Mouse (Mus musculus) mature B cell (primary cell): ENCODE measurements around the gene Trhde.

ENCODE experiments used
- in situ Hi-C: fragments of 300-500 bp; cut with MboI; formaldehyde crosslinking; loops from 2 replicates; pipeline ENCODE4 v1.14.3; 2019

Trhde gene

GRCm38 (mm10) chr10:114802161-114802651 is at the start of gene Trhde:
Gene Trhde (minus strand): TSS chr10:114802307.
- in situ Hi-C loops = no loop called here

- in situ Hi-C loops = no loop called here
Measured at GRCm38 (mm10) chr10:114841966-114842365, 39.9 kb upstream of the Trhde start.

DNA sequence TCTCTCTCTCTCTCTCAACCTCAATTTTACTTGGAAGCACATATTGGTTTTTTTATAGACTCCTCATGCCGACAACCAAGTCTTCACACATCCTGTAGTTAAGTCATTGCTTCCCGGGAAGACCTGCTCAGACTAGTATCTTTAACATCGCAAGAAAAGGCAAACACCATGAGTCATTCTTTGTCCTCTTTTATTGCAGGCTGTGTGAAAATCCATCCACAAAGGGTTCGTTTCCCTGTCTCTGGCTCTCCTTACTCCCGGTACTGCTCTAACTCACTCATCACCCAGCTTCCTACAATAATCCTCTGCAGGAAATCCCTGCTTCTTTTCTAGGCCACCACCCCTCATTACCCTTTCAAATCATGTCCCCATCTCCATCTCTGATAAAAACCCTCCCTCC is 39.3 kb upstream of the Trhde start:
- in situ Hi-C loops = no loop called here

- in situ Hi-C loops = no loop called here
Measured at GRCm38 (mm10) chr10:114831313-114831712, 29.2 kb upstream of the Trhde start.

DNA sequence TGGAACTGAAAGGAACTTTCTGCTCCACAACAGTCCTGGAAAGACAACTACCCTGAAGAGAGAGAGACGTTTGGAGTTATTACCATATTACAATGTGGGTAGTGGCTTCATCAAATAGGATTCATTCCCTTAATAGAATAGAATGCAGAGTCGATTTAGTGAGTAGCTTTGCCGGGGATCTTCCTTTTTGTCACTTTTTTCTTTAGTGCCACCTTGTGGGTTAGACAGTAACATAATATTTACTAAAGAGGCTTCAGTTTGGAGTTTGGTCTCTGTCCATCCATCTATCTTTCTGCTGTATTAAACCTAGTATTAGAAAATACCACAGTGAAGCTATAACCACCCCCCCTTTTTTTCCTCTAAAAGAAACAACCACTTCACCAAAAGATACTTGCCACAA is 6.7 kb upstream of the Trhde start:
- in situ Hi-C loops = no loop called here

GRCm38 (mm10) chr10:114805884-114806283 is 3.8 kb upstream of the Trhde start:
- in situ Hi-C loops = no loop called here

DNA sequence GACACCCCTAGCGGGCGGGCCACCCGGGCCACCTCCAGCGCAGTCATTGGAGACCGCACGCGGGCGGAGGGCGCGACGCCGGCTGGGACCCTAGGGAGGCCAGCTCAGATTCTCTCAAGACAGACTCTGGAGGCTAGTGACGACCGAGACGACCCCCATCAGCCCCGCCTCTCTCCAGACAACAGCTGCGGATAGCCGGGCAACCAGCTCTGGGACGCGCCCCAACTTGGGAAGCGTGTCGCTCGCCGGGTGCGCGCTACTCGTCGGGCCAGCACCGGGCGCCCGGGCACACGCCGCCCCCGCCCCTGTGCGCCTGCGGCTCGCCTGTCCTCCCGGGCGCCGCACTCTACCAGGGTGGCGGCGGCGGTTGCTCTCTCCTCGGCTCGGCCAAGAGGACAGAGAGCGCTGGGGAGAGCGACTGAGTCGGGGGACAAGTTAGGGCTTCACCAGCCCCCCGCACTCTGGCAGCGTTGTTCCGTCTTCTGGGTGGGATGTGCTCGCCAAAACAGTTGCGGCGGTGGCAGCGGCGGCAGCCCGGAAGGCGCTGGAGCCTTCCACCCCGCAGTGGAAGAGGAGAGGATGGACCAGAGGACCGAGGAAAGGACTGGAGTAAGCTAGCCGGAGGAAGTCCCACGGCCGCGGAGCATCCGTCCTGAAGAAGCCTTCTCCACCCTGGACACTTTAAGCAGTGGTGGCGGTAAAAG is 498 bp downstream of the Trhde start:
- in situ Hi-C loops = no loop called here

DNA sequence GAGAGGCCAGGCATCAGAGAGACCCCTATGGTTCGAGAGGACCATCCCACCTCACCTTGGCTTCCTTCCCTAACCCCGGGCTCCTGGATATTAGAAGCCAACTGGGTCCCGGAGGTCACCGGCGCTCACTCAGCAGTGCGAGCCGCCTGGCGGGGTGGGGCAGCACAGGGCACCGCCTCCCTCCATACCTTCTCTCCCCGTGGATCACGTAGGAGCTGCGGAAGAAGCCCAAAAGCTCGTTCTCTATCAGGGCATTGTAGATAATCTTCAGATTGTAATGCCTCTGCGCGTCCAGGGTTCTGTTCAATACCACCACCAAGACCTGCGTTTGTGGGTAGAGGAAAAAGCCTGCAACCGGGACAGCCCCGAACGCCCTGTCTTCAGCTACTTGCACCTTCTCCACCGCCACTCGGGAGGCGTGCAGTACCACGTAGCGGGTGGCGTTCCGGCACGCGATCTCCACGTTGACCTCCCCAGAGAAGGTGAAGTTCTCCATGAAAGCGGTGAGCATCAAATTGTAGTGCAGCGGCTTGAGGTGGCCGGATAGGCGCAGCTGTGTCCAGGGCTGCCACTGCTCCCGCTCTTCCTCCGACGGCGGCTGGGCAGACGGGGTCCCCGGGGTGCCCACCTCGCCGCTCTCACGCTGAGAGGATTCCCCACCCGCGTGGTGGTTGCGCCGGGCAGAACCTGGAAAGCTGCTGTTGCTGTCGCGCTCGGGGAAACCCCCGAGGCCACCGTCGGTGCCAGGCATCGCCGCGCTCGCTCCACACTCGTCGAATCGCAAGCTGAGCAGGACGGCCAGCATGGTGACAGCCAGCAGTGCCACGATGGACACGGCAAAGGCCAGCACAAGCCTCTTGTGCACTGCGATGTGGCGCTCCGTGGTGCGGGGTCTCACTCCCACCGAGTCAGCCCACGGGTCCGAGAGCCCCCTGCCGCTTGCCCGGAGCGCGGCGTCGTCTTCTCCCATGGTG is 1.5 kb downstream of the Trhde start:
- in situ Hi-C loops = no loop called here

- in situ Hi-C loops = no loop called here
Measured at GRCm38 (mm10) chr10:114799481-114799880, 2.6 kb downstream of the Trhde start.

GRCm38 (mm10) chr10:114798788-114799187 is 3.3 kb downstream of the Trhde start:
- in situ Hi-C loops = no loop called here

DNA sequence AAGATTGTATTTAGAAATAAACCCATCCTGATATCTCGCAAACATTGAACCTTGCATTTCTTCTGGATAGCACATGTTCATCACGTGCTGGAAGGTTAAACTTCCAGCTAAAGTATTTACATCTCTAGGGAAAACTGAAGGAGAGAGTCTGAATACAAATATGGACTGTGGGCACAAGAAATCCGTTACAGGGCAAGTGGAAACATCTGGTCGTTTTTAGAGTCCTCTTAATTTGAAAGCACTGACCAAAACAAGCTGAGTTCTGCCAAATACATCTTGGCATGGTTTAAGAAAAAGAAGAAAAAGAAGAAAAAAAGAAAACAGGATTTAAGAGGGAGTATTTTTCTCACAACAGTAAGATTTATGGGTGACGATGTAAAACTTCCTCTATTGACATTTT is 3.9 kb downstream of the Trhde start:
- in situ Hi-C loops = no loop called here

- in situ Hi-C loops = no loop called here
Measured at GRCm38 (mm10) chr10:114797664-114798063, 4.4 kb downstream of the Trhde start.

GRCm38 (mm10) chr10:114796872-114797271 is 5.2 kb downstream of the Trhde start:
- in situ Hi-C loops = no loop called here

GRCm38 (mm10) chr10:114794214-114794613 is 7.9 kb downstream of the Trhde start:
- in situ Hi-C loops = no loop called here

DNA sequence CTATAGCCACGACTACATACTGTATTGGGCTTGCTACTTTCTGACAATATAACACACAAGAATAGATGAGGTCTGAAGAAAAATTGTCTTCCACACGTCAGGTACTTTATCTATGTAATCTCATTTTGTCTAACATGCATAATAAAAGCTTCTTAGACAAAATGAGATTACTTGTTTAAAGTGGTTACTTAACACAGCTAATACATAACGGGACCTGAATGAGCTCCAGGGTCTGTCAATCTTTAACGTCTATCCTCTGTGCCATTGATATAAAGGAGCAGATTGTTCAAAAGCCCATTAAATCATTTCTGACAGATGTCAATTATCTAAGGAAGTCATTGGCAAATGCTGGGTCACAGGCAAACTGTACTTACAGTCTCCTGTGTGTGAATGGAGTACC is 36.2 kb downstream of the Trhde start:
- in situ Hi-C loops = no loop called here

DNA sequence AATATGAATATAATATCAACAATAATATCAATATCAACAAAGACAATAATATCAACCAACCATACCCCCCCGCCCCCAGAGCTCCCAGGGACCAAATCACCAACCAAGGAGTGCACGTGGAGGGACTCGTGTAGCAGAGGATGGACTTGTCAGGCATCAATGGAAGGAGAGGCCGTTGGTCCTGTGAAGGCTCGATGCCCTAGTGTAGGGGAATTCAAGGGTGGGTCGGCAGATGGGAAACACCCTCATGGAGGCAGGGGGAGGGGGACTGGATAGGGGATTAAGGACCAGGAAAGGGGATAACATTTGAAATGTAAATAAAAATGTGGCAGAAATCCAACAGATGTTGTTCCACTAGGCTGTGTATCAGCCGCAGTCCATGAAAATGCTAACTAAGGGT is 40.0 kb downstream of the Trhde start:
- in situ Hi-C loops = no loop called here

GRCm38 (mm10) chr10:114759240-114759639 is 42.9 kb downstream of the Trhde start:
- in situ Hi-C loops = no loop called here

- in situ Hi-C loops = no loop called here
Measured at GRCm38 (mm10) chr10:114758614-114759013, 43.5 kb downstream of the Trhde start.

DNA sequence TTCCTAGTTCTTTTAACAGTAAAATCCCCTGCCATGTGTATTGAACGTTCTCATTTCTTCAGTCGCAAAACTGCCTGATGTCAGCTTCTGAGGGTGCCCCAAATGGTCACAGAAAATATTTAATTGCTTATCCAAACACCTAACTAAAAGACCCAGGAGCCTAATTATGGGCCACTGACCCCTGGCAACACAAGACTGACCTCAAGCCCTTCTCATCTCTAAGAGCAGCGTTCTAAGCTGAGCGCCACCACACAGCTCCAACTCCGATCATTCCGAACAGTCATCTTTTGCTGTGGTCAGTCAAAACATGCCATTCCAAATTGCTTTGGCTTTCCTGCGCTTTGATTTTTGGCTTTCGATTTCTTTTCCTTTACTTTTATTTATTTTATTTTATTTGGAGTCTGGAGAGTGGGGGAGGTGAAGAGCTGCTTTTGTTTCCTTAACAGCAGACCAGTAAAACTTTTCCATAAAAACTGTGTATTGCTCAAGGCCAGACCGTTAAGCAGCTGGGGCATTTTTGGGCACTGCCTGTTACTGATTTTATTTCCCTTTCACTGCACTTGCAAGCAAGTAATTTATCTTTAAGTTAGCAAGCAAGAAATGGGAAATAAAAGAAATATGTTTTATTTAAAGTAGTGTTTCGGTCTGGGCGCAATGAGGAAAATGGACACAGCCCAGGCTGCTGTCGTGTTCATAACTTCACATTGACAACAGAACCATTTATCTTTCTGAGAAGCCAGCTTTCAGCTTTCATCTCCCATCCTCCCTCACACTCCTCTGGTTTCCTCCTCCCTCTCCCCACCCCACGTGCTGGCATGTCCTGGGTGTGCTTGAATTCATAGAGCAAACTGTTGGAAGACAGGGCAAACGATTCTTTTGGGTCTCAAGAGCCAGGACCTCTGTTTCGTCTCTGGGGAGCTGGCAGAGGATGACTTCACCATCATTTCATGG is 59.1 kb downstream of the Trhde start:
- in situ Hi-C loops = no loop called here

- in situ Hi-C loops = no loop called here
Measured at GRCm38 (mm10) chr10:114739916-114740315, 62.2 kb downstream of the Trhde start.

- in situ Hi-C loops = no loop called here
Measured at GRCm38 (mm10) chr10:114737581-114737980, 64.5 kb downstream of the Trhde start.

GRCm38 (mm10) chr10:114736377-114736776 is 65.7 kb downstream of the Trhde start:
- in situ Hi-C loops = no loop called here
